Mouse (Mus musculus) urinary bladder, postnatal 25 days (tissue): ENCODE results near the gene Ell2.
A peak's percentile ranks its signal among the peaks of the same experiment; 100 is the strongest.
"Not testable (repeated sequence)": the region's sequence is repeated elsewhere in the genome, so short reads cannot be mapped to it uniquely, and the experiment has no call there.

Experiments
- DNase-seq: peaks from one replicate; pipeline ENCODE4 v3.0.0; 2022; ENCODE audit warnings: low spot score

The Ell2 gene

GRCm38 (mm10) chr13:75706457-75706856 is at the start of gene Ell2:
TSS of gene Ell2 (plus strand) at chr13:75706757.
- DNase-seq = no peak

GRCm38 (mm10) chr13:75685438-75685837 is 21.1 kb upstream of the Ell2 start:
- DNase-seq = no peak

- DNase-seq = no peak
Observed at GRCm38 (mm10) chr13:75686995-75687394, 19.6 kb upstream of the Ell2 start.

GRCm38 (mm10) chr13:75691625-75692024 is 14.9 kb upstream of the Ell2 start:
- no peak for DNase-seq

GRCm38 (mm10) chr13:75693081-75693480 is 13.5 kb upstream of the Ell2 start:
- DNase-seq = no peak

GRCm38 (mm10) chr13:75702814-75703213 is 3.7 kb upstream of the Ell2 start:
- no peak for DNase-seq

GRCm38 (mm10) chr13:75706882-75707816 is 592 bp downstream of the Ell2 start:
- peak; percentile 78 for DNase-seq

GRCm38 (mm10) chr13:75707821-75708636 is 1.5 kb downstream of the Ell2 start:
- peak; percentile 41 for DNase-seq

- no peak for DNase-seq
Observed at GRCm38 (mm10) chr13:75708637-75709002, 2.1 kb downstream of the Ell2 start.

- no peak for DNase-seq
Observed at GRCm38 (mm10) chr13:75709026-75709778, 2.6 kb downstream of the Ell2 start.

GRCm38 (mm10) chr13:75710152-75710551 is 3.6 kb downstream of the Ell2 start:
- DNase-seq = no peak

GRCm38 (mm10) chr13:75711517-75711916 is 5.0 kb downstream of the Ell2 start:
- DNase-seq = not testable (repeated sequence)

GRCm38 (mm10) chr13:75712544-75712943 is 6.0 kb downstream of the Ell2 start:
- DNase-seq = not testable (repeated sequence)

- no peak for DNase-seq
Observed at GRCm38 (mm10) chr13:75714407-75714806, 7.8 kb downstream of the Ell2 start.

- DNase-seq = no peak
Observed at GRCm38 (mm10) chr13:75717638-75718302, 11.2 kb downstream of the Ell2 start.

GRCm38 (mm10) chr13:75718376-75718775 is 11.8 kb downstream of the Ell2 start:
- DNase-seq = no peak

GRCm38 (mm10) chr13:75719645-75720044 is 13.1 kb downstream of the Ell2 start:
- no peak for DNase-seq

GRCm38 (mm10) chr13:75726569-75727373 is 20.2 kb downstream of the Ell2 start:
- no peak for DNase-seq

- DNase-seq = no peak
Observed at GRCm38 (mm10) chr13:75727932-75728331, 21.4 kb downstream of the Ell2 start.

- DNase-seq = no peak
Observed at GRCm38 (mm10) chr13:75729834-75730233, 23.3 kb downstream of the Ell2 start.

GRCm38 (mm10) chr13:75730717-75731116 is 24.2 kb downstream of the Ell2 start:
- no peak for DNase-seq
